Mouse (Mus musculus) hindbrain, embryonic 12.5 days (tissue): ENCODE data around the gene Csn1s1. TPM values are rescaled to one million over a fixed set of nuclear protein-coding genes. Genes with fewer than 3 reads are reported as not detected.

ENCODE experiments used
- ATAC-seq: fragments of 200-750 bp; cut with Nextera tagmentation; 2 replicates; pipeline ENCODE4 v1.8.0; 2017; ENCODE audit warnings: moderate TSS enrichment; ENCODE audit not compliant: low FRiP score
- H3K27ac ChIP-seq: fragments of 300-500 bp; sonication (generic); 2 replicates; pipeline ENCODE4 v1.5.1; 2016; ENCODE audit warnings: mild to moderate bottlenecking
- H3K27me3 ChIP-seq: fragments of 300-500 bp; sonication (generic); 2 replicates; pipeline ENCODE4 v1.6.1; 2016; ENCODE audit warnings: mild to moderate bottlenecking
- H3K36me3 ChIP-seq: fragments of 300-500 bp; sonication (generic); 2 replicates; pipeline ENCODE4 v1.6.1; 2016; ENCODE audit warnings: mild to moderate bottlenecking
- H3K4me1 ChIP-seq: fragments of 300-500 bp; sonication (generic); 2 replicates; pipeline ENCODE4 v1.6.1; 2016
- H3K4me2 ChIP-seq: fragments of 300-500 bp; sonication (generic); replicated peaks from 2 replicates; pipeline ENCODE4 v1.6.1; 2016; ENCODE audit warnings: mild to moderate bottlenecking
- H3K4me3 ChIP-seq: fragments of 300-500 bp; sonication (generic); 2 replicates; pipeline ENCODE4 v1.5.1; 2016; ENCODE audit warnings: mild to moderate bottlenecking
- H3K9ac ChIP-seq: fragments of 300-500 bp; sonication (generic); 2 replicates; pipeline ENCODE4 v1.6.1; 2016; ENCODE audit warnings: mild to moderate bottlenecking, moderate library complexity
- H3K9me3 ChIP-seq: fragments of 300-500 bp; sonication (generic); replicated peaks from 2 replicates; pipeline ENCODE4 v1.6.1; 2016; ENCODE audit warnings: mild to moderate bottlenecking
- WGBS: fragments of 180-500 bp; shearing (Covaris S2); methylation state at CpG from one replicate; pipeline ENCODE4 v1.1.7; 2016; 5-methylcytosine and 5-hydroxymethylcytosine counted together
- polyA plus RNA-seq: library from polyadenylated mRNA; unstranded; fragments of >200 nt; fragmentation: Nextera tagmentation; extraction: Ambion mirVana; gene quantifications from 2 replicates; pipeline ENCODE4 v1.2.1, GENCODE M21; 2016

Csn1s1 gene
- not detected in 2 replicates for polyA plus RNA-seq

DNA sequence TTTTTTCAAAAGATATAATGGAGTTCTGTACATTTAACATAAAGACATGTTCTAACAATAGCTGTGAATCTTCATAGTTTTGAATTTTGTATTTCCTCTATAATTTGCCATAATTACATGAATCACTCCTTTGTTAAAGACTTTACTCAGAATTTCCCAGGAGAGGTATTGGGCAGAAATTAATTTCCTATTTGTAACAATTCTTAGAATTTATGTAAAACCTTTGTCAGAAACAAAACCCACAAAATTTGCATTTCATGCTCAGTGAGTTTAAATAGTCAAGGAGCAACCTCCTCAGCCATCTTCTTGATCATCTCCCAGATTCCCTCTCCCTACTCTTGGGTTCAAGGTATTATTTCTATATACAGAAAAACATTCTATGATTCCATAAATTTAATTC is at the start of gene Csn1s1:
TSS of gene Csn1s1 (plus strand) at position 301 of the 400 bp plus-strand sequence.
- no peaks in the 10 kb centered on the region for H3K9me3 ChIP-seq
- H3K4me3 ChIP-seq: no peak within 1 kb of the TSS
- no peaks in the 10 kb centered on the region for H3K27me3 ChIP-seq
- no peak within 1 kb of the TSS for H3K9ac ChIP-seq
- H3K36me3 ChIP-seq: no peaks in the 10 kb centered on the region
- ATAC-seq: no peak
- H3K27ac ChIP-seq: no peak within 1 kb of the TSS
- no peak within 1 kb of the TSS for H3K4me2 ChIP-seq
- H3K4me1 ChIP-seq: no peaks in the 10 kb centered on the region

DNA sequence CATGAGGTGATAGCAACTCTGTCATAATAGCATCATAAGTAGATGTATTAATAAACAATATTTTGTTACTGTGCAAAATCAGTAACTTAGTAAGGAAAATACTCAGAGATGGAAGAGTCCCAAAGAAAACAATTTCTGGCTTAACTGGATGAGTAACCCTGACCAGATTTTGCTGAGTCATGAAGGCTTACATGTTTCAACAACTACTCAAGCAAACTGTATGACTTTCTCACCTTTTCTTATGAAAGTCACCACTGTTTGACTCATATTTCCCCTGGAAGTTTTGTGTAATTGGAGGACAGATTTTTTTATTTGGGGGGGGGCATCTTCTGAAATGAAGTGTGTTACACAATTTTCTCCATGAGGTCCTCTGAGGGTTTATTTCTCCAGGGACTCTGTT is 43.3 kb upstream of the Csn1s1 start:
- H3K27ac ChIP-seq: no peak overlapping the region
- no peak for ATAC-seq

DNA sequence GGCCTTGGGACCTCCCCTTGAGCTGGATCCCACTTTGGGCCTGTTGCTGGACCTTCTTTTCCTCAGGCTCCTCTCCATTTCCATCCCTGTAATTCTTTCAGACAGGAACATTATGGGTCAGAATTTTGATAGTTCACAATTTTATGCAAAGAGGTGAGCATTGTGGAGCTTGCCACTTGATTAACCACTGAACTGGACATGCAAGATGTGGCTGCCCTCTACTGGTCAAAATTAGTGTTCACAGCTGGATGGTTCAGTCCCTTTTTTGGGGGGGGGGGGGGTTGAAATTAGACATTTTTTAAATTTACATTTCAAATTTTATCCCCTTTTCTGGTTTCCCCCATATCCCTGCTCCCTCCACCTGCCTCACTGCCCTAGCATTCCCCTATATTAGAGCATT is 23.2 kb upstream of the Csn1s1 start:
- no peak for ATAC-seq
- no peaks in the 10 kb centered on the region for H3K36me3 ChIP-seq
- no peaks in the 10 kb centered on the region for H3K9me3 ChIP-seq
- no peaks in the 10 kb centered on the region for H3K27me3 ChIP-seq
- H3K4me3 ChIP-seq: no peak overlapping the region
- H3K27ac ChIP-seq: no peak overlapping the region
- H3K4me2 ChIP-seq: no peak overlapping the region
- H3K4me1 ChIP-seq: no peaks in the 10 kb centered on the region
- H3K9ac ChIP-seq: no peak overlapping the region

More for the DNA sequence above, 43.3 kb upstream of the Csn1s1 start:
- no peaks in the 10 kb centered on the region for H3K36me3 ChIP-seq
- H3K9me3 ChIP-seq: no peaks in the 10 kb centered on the region
- no peaks in the 10 kb centered on the region for H3K4me1 ChIP-seq
- no peak overlapping the region for H3K4me2 ChIP-seq
- no peaks in the 10 kb centered on the region for H3K27me3 ChIP-seq
- no peak overlapping the region for H3K9ac ChIP-seq
- no peak overlapping the region for H3K4me3 ChIP-seq

DNA sequence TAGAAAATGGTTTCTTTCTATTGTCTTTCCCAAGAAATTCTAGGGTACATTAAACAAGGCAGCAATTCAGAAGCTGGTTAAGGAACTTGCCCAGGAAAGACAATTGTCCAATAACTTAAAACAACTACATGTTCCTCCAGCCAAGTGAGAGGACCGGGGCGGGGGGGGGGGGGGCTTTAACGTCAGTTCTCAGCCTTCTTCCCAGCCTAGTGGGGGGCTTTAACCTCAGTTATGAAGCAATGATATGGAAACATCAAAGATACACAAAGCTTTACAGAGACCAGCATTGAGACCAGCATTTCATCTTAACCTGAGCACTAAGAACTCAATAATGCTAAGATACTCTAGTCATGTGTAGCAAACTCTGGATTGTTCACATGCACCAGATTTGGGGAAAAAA is 33.5 kb downstream of the Csn1s1 start, which contains the start of gene Csn2:
TSS of gene Csn2 (minus strand) at position 101 of the 400 bp plus-strand sequence.
- Histone ChIP-seq H3K36me3 (no peaks in the 10 kb centered on the region), H3K4me3 (no peak within 1 kb of the TSS), H3K9ac (no peak within 1 kb of the TSS), H3K4me2 (no peak within 1 kb of the TSS), H3K4me1 (no peaks in the 10 kb centered on the region), H3K27me3 (no peaks in the 10 kb centered on the region), H3K27ac (no peak within 1 kb of the TSS), H3K9me3 (no peaks in the 10 kb centered on the region)
- ATAC-seq: no peak
- 75% methylated on average over 3 of the region's 3 CpGs for WGBS

DNA sequence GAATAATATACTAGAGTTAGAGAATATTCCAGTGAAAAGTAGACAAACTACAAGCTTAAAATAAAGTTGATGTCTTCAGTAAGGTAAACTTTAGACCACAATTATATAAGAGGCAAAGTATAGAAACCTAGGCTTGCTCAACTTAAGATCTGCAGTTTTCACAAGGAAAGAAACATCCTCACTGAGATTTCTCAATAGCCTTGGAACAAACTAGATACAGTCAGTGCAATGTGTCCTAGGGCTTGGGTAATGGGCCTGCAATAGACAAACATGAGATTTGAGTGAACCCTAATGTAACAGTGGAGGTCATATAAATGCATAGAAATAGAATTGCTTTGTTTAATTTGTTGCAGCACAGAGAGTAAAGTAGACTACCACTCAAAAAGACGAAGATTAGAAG is 39.9 kb downstream of the Csn1s1 start:
- no peak overlapping the region for H3K27ac ChIP-seq
- no peak for ATAC-seq
- H3K9me3 ChIP-seq: no peaks in the 10 kb centered on the region
- H3K4me3 ChIP-seq: no peak overlapping the region
- no peak overlapping the region for H3K4me2 ChIP-seq
- WGBS: 79% methylated on average over 1 of the region's 1 CpGs
- H3K27me3 ChIP-seq: no peaks in the 10 kb centered on the region
- no peaks in the 10 kb centered on the region for H3K36me3 ChIP-seq
- no peaks in the 10 kb centered on the region for H3K4me1 ChIP-seq
- H3K9ac ChIP-seq: no peak overlapping the region

Other genes with a start within 250 kb of the Csn1s1 start
- gene Ugt2b38, start 242.0 kb upstream of the Csn1s1 start, polyA plus RNA-seq: not detected in 2 replicates
- not detected in 2 replicates for gene Ugt2a2, start 183.9 kb upstream of the Csn1s1 start, polyA plus RNA-seq
- gene Gm43638, start 179.4 kb upstream of the Csn1s1 start, polyA plus RNA-seq: not detected in 2 replicates
- not detected in 2 replicates for gene Ugt2a1, start 175.3 kb upstream of the Csn1s1 start, polyA plus RNA-seq
- gene Sult1b1, start 128.0 kb upstream of the Csn1s1 start, polyA plus RNA-seq: not detected in 2 replicates
- not detected in 2 replicates for gene Sult1d1, start 97.2 kb upstream of the Csn1s1 start, polyA plus RNA-seq
- gene Sult1e1, start 74.6 kb upstream of the Csn1s1 start, polyA plus RNA-seq: not detected in 2 replicates
- not detected in 2 replicates for gene Csn2, start 33.4 kb downstream of the Csn1s1 start, polyA plus RNA-seq
- not detected in 2 replicates for gene Csn1s2a, start 108.4 kb downstream of the Csn1s1 start, polyA plus RNA-seq
- gene Csn1s2b, start 141.9 kb downstream of the Csn1s1 start, polyA plus RNA-seq: not detected in 2 replicates
- not detected in 2 replicates for gene Prr27, start 159.5 kb downstream of the Csn1s1 start, polyA plus RNA-seq
- not detected in 2 replicates for gene Odam, start 218.8 kb downstream of the Csn1s1 start, polyA plus RNA-seq